Mouse (Mus musculus): ENCODE results near the gene Slc25a45. TPM values are rescaled to one million over a fixed set of nuclear protein-coding genes. Genes with fewer than 3 reads are reported as not detected.

Gene Slc25a45
- polyA plus RNA-seq, 1 experiment from 2014 or later = 1.3 TPM

DNA sequence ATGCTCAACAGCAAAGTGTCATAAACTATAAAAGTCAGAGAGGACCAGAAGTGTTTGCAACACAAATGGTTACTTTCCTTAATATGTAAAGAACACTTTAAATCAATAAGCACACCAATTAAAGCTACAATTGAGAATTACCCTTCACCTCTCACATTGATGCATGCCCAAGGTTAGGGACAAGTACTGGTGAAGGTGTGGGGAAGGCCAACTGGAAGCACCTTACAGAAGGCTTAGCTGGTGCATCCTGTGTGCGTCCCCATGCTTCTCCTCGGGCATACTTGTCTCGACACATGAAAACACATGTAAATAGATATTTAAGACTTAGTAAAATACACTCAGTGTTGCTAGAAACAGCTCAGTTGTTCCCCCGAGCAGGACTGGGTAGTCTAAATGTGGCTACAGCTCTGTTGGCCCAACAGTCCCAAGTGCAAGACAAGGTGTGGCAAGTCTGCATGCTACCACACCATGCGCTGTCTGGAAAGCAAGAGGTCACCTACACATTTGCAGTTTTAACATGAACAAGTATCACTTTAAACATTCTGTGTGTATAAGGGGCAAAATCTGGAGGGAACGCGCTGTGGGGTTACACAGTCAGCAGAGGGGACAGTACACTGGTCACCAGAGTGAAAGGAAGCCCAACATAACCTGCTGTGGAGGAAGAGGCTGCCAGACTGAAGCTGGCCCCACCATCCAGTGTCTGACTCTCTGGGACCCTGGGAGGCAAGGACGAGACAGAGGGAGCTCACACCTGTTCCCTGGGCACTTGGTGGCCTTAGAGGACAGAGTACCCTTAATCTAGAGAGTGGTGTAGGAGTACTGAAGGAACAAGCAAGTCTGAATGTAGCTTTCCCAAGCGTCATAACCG is 42.3 kb upstream of the Slc25a45 start:
- peaks cover 8% of the 10 kb centered on the region for H3K4me1 ChIP-seq
- 0 out of 2 replicates have a peak, but pooled peaks cover 3% of the 10 kb centered on the region for H3K9me3 ChIP-seq
- no peak for ATAC-seq (ENCODE audit: low FRiP score)
- 90% methylated on average over 10 of the region's 10 CpGs for WGBS
- no peak overlapping the region for H3K4me3 ChIP-seq (replicated peaks)
- no peaks in the 10 kb centered on the region for H3K27me3 ChIP-seq
- H3K36me3 ChIP-seq (replicated peaks) = no peaks in the 10 kb centered on the region
- no peak overlapping the region for H3K4me2 ChIP-seq
- H3K9ac ChIP-seq = no peak overlapping the region
- H3K27ac ChIP-seq = no peak overlapping the region

- Histone ChIP-seq H3K4me2 (no peak overlapping the region), H3K9me3 (0 out of 2 replicates have a peak, but pooled peaks cover 3% of the 10 kb centered on the region), H3K4me3 (replicated peaks) (no peak overlapping the region), H3K9ac (no peak overlapping the region), H3K4me1 (peaks cover 11% of the 10 kb centered on the region; the same call in 1 of the 2 replicates), H3K27ac (no peak overlapping the region), H3K27me3 (no peaks in the 10 kb centered on the region), H3K36me3 (replicated peaks) (no peaks in the 10 kb centered on the region)
- 77% methylated on average over 8 of the region's 8 CpGs for WGBS
- no peak for ATAC-seq (ENCODE audit: low FRiP score)
Observed at GRCm38 (mm10) chr19:5835922-5836430, 41.6 kb upstream of the Slc25a45 start.

GRCm38 (mm10) chr19:5836941-5837572 is 40.6 kb upstream of the Slc25a45 start:
- Histone ChIP-seq H3K4me2 (no peak overlapping the region), H3K9ac (no peak overlapping the region), H3K27me3 (no peaks in the 10 kb centered on the region), H3K4me3 (replicated peaks) (no peak overlapping the region), H3K36me3 (replicated peaks) (no peaks in the 10 kb centered on the region), H3K4me1 (peaks cover 19% of the 10 kb centered on the region), H3K27ac (no peak overlapping the region), H3K9me3 (0 out of 2 replicates have a peak, but pooled peaks cover 3% of the 10 kb centered on the region)
- no peak for ATAC-seq (ENCODE audit: low FRiP score)
- WGBS = 73% methylated on average over 10 of the region's 10 CpGs

DNA sequence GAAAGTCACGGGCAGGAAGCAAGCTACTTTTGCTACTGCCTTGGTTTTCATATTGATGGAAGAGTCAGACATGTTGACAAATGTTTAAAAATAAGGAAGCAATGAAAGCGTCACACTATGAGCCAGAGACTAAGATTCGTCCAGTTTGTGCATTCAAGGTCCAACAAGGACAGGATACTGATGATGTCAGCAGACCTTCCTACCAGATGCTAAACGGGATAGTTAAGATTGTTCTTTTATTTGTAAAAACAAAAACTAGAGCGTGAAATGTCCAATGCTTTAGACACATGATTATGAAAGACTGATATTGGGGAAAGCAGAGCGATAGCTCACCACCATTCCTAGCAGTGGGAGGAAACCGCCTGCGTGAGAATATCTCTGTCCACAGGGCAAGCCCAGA is 40.0 kb upstream of the Slc25a45 start:
- Histone ChIP-seq H3K9me3 (0 out of 2 replicates have a peak, but pooled peaks cover 3% of the 10 kb centered on the region), H3K27me3 (no peaks in the 10 kb centered on the region), H3K4me1 (peaks cover 24% of the 10 kb centered on the region), H3K27ac (no peak overlapping the region), H3K4me2 (no peak overlapping the region), H3K9ac (no peak overlapping the region), H3K36me3 (replicated peaks) (no peaks in the 10 kb centered on the region), H3K4me3 (replicated peaks) (no peak overlapping the region)
- WGBS = 87% methylated on average over 8 of the region's 8 CpGs
- no peak for ATAC-seq (ENCODE audit: low FRiP score)

DNA sequence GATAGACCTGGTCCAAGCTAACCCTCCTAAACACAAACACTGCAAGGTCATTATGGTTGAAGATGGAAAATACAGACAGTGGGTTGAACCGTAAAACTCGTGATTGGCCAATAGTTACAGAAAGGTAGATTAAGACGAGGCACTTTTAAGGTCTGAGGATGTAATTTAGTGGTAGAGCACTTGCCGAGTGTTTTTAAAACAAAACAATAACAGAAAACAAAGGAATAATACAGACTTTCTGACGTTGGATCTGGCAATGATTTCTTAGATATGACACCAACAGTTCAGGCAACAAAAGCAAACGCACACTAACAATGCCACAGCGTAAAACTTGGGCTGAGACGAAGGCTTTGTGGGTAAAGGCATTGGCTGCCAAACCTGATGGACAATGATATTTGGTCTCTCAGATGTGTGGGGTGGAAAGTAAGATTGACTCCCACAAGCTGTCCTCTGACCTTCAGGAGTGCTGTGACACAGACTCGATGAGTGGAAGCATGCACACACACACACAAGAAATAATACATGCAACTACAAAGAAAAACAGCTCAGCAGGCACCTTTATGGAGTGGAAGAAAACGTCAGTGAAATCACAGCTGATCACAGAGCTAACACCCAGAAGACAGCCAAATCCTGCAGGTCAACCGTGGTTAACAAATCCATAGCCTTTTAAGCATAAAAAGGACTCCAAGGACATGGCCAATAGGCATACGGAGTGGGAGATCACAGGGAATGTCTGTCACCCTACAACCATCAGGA is 39.3 kb upstream of the Slc25a45 start:
- no peak for ATAC-seq (ENCODE audit: low FRiP score)
- H3K9me3 ChIP-seq = no peaks in the 10 kb centered on the region
- no peak overlapping the region for H3K4me3 ChIP-seq (replicated peaks)
- 78% methylated on average over 12 of the region's 12 CpGs for WGBS
- H3K36me3 ChIP-seq (replicated peaks) = no peaks in the 10 kb centered on the region
- H3K4me1 ChIP-seq = peaks cover 31% of the 10 kb centered on the region
- no peak overlapping the region for H3K27ac ChIP-seq
- no peak overlapping the region for H3K4me2 ChIP-seq
- no peak overlapping the region for H3K9ac ChIP-seq
- no peaks in the 10 kb centered on the region for H3K27me3 ChIP-seq

DNA sequence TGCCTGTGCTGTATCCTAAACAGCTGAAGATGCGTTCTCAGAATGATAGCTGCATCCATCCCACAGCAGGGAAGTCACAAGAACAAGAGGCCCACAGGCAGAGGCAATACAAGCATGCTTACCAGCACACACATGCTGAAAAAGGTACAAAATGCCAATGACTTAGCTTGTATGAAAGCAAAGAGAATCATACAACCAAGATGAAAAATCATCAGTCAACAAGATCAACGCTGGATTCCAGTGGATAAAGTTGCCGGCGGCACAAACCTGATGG is 38.8 kb upstream of the Slc25a45 start:
- Histone ChIP-seq H3K4me3 (replicated peaks) (no peak overlapping the region), H3K27ac (no peak overlapping the region), H3K4me1 (peaks cover 36% of the 10 kb centered on the region), H3K27me3 (no peaks in the 10 kb centered on the region), H3K4me2 (no peak overlapping the region), H3K36me3 (replicated peaks) (no peaks in the 10 kb centered on the region), H3K9ac (no peak overlapping the region), H3K9me3 (no peaks in the 10 kb centered on the region)
- no peak for ATAC-seq (ENCODE audit: low FRiP score)
- WGBS = 95% methylated on average over 4 of the region's 4 CpGs

- no peak overlapping the region for H3K4me3 ChIP-seq (replicated peaks)
- H3K9me3 ChIP-seq = no peaks in the 10 kb centered on the region
- 76% methylated on average over 14 of the region's 14 CpGs for WGBS
- H3K4me2 ChIP-seq = no peak overlapping the region
- no peaks in the 10 kb centered on the region for H3K27me3 ChIP-seq
- no peak overlapping the region for H3K27ac ChIP-seq
- ATAC-seq (ENCODE audit: low FRiP score) = no peak
- H3K4me1 ChIP-seq = peaks cover 43% of the 10 kb centered on the region
- no peak overlapping the region for H3K9ac ChIP-seq
- no peaks in the 10 kb centered on the region for H3K36me3 ChIP-seq (replicated peaks)
Observed at GRCm38 (mm10) chr19:5839317-5840085, 38.1 kb upstream of the Slc25a45 start.

- no peak for ATAC-seq (ENCODE audit: low FRiP score)
- 79% methylated on average over 18 of the region's 18 CpGs for WGBS
- Histone ChIP-seq H3K9ac (no peak overlapping the region), H3K27ac (no peak overlapping the region), H3K4me2 (no peak overlapping the region), H3K4me3 (replicated peaks) (no peak overlapping the region), H3K4me1 (peaks cover 51% of the 10 kb centered on the region), H3K9me3 (no peaks in the 10 kb centered on the region), H3K27me3 (no peaks in the 10 kb centered on the region), H3K36me3 (replicated peaks) (no peaks in the 10 kb centered on the region)
Observed at GRCm38 (mm10) chr19:5840086-5840889, 37.3 kb upstream of the Slc25a45 start.

DNA sequence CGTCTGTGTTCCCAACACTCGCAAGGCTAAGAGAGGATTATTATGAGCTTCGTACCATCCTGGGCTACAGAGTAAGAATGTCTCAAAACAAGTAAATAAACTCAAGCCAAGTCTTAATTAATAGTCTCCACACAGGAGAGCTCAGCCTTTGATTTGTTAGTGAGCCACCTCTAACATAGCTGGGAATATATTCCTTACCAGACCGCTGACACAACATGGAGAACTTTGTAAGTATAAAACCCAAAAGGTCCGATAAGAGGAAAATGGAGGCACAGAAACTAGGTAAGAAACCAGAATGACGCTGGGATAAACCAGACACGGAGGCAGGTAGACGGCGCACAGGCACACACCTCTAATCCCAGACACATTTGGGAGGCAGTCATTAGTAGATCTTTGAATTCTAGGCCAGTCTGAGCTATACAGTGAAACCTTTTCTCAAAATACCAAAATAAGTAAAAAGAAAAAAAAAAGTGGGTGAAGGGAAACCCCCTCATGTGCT is 36.7 kb upstream of the Slc25a45 start:
- Histone ChIP-seq H3K9me3 (no peaks in the 10 kb centered on the region), H3K4me3 (replicated peaks) (no peak overlapping the region), H3K36me3 (replicated peaks) (no peaks in the 10 kb centered on the region), H3K27me3 (no peaks in the 10 kb centered on the region), H3K27ac (no peak overlapping the region), H3K4me2 (no peak overlapping the region), H3K4me1 (peaks cover 55% of the 10 kb centered on the region), H3K9ac (no peak overlapping the region)
- no peak for ATAC-seq (ENCODE audit: low FRiP score)
- WGBS = 88% methylated on average over 9 of the region's 9 CpGs

- peaks cover 60% of the 10 kb centered on the region for H3K4me1 ChIP-seq
- no peak overlapping the region for H3K9ac ChIP-seq
- WGBS = 60% methylated on average over 4 of the region's 4 CpGs
- H3K4me3 ChIP-seq (replicated peaks) = no peak overlapping the region
- no peaks in the 10 kb centered on the region for H3K9me3 ChIP-seq
- no peak overlapping the region for H3K27ac ChIP-seq
- no peaks in the 10 kb centered on the region for H3K27me3 ChIP-seq
- H3K4me2 ChIP-seq = no peak overlapping the region
- no peak for ATAC-seq (ENCODE audit: low FRiP score)
- no peaks in the 10 kb centered on the region for H3K36me3 ChIP-seq (replicated peaks)
Observed at GRCm38 (mm10) chr19:5841389-5841946, 36.1 kb upstream of the Slc25a45 start.

Data from forebrain, embryonic 12.5 days (tissue).